ENCODE assay signal across 8 mouse cellular contexts in the genomic region with DNA sequence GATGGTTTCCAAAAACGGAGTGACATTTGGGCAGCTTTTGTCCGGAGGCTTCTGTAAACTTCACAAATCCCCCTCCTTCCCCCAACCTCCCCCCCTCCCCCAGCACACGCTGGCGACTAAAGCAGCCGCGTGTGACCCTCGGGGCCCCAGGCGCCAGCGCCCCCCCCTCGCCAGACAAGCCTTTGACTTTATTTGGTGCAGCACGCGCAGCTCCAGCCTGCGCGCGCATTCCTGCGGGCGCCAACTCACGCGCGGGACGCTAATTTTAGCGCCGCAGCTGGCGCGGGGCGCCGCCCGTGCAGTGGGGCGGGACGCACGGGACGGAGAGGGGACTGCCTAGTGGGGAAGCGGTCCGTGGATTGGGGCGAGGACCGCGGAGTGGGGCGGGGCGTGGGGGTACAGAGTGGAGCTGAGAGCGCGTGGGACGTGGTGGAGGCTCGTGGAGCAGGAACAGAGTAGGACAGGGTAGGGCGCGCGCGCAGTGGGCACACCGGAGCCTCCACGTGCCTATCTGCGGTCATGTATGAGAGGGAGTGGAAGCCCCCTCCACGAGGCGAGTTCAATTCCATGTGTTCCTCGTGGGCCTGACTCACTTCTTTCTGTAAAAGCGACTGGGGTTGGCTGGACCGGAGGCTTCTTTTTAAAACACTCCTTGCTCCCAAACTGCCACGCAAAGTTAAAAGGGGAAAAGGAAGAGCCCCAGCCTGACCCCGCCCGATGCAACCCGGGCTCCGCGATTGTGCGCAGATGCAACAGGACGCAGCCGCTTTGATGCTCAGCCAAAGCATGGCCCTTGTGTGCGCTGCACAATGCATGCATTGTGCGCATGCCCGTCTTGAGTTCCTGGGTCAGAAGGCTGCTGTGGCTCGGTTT. TPM values are rescaled to one million over a fixed set of nuclear protein-coding genes. Genes with fewer than 3 reads are reported as not detected.
A peak's percentile ranks its signal among the peaks of the same experiment; 100 is the strongest.
DNase-seq lines count a peak whose midpoint lies in the region; ATAC-seq and TF ChIP-seq lines count a peak whose summit lies in the region.

No protein-coding gene starts in this region.

- under 1% methylated on average over 67 of the region's 68 CpGs for WGBS in embryonic facial prominence, embryonic 15.5 days
- 2% methylated on average over 62 of the region's 68 CpGs for WGBS in limb, embryonic 14.5 days
- WGBS in midbrain, embryonic 14.5 days, result under 1% methylated on average over 68 of the region's 68 CpGs

- DNase-seq in ovary, adult 18-20 months (ENCODE audit: low spot score), result peak; percentile 66
- no peak for DNase-seq in ovary, postnatal 10 days (ENCODE audit: low spot score)
- peak; percentile 87 for DNase-seq in heart, adult 8-10 months (ENCODE audit: low spot score)
- peak; percentile 80 for DNase-seq in kidney, adult 18-20 months
- peak; percentile 84 for DNase-seq in limb, embryonic 14.5 days (ENCODE audit: low spot score)
- DNase-seq in midbrain, embryonic 14.5 days, result peak; percentile 92
- peak; percentile 64 to 84 for DNase-seq in spleen, postnatal 10 days (ENCODE audit: low spot score in 2 of 2)

- H3K27me3 ChIP-seq in embryonic facial prominence, embryonic 15.5 days, result no peaks in the 10 kb centered on the region
- H3K27me3 ChIP-seq in limb, embryonic 14.5 days (ENCODE audit: control insufficient read depth, insufficient read depth, low read length), result no peaks in the 10 kb centered on the region
- no peaks in the 10 kb centered on the region for H3K27me3 ChIP-seq in midbrain, embryonic 14.5 days (ENCODE audit: control insufficient read depth, insufficient read depth, low read length)

- H3K4me1 ChIP-seq in embryonic facial prominence, embryonic 15.5 days, result peaks cover 62% of the 10 kb centered on the region
- peaks cover 49% of the 10 kb centered on the region for H3K4me1 ChIP-seq in limb, embryonic 14.5 days (ENCODE audit: control insufficient read depth, insufficient read depth, low read length)
- peaks cover 46% of the 10 kb centered on the region for H3K4me1 ChIP-seq in midbrain, embryonic 14.5 days (ENCODE audit: control insufficient read depth, insufficient read depth, low read length)

- peak; percentile 80 for ATAC-seq in embryonic facial prominence, embryonic 15.5 days (ENCODE audit: insufficient number of reproducible peaks, low FRiP score, low TSS enrichment, low read depth)
- peak; percentile 78 for ATAC-seq in limb, embryonic 14.5 days (ENCODE audit: low FRiP score, low read depth)
- peak; percentile 85 for ATAC-seq in midbrain, embryonic 14.5 days (ENCODE audit: low FRiP score, low TSS enrichment)

- TF ChIP-seq POLR2A in limb, embryonic 14.5 days (IDR thresholded peaks at IDR 0.05; ENCODE audit: borderline replicate concordance, extremely low read depth, insufficient read depth, insufficient read length), result 0 out of 2 replicates have a peak, but pooled peaks have one; percentile 15

- H3K9me3 ChIP-seq in embryonic facial prominence, embryonic 15.5 days (replicated peaks), result no peaks in the 10 kb centered on the region
- no peaks in the 10 kb centered on the region for H3K9me3 ChIP-seq in limb, embryonic 14.5 days (ENCODE audit: control insufficient read depth, low read length)
- no peaks in the 10 kb centered on the region for H3K9me3 ChIP-seq in midbrain, embryonic 14.5 days (ENCODE audit: control insufficient read depth, low read length)

- peaks cover 9% of the 10 kb centered on the region; the same call in 1 of the 2 replicates for H3K36me3 ChIP-seq in embryonic facial prominence, embryonic 15.5 days
- H3K36me3 ChIP-seq in limb, embryonic 14.5 days (ENCODE audit: control insufficient read depth, insufficient read depth, low read length), result peaks cover 18% of the 10 kb centered on the region
- H3K36me3 ChIP-seq in midbrain, embryonic 14.5 days (ENCODE audit: control insufficient read depth, insufficient read depth, low read length), result peaks cover 18% of the 10 kb centered on the region

- peak overlapping the region; percentile 96 for H3K27ac ChIP-seq in embryonic facial prominence, embryonic 15.5 days (replicated peaks)
- H3K27ac ChIP-seq in limb, embryonic 14.5 days (replicated peaks; ENCODE audit: low read depth, low read length), result peak overlapping the region; percentile 81
- peak overlapping the region; percentile 81 for H3K27ac ChIP-seq in midbrain, embryonic 14.5 days (replicated peaks; ENCODE audit: low read depth, low read length)

- H3K9ac ChIP-seq in embryonic facial prominence, embryonic 15.5 days, result peak overlapping the region; percentile 47
- peak overlapping the region; percentile 59 for H3K9ac ChIP-seq in limb, embryonic 14.5 days (ENCODE audit: low read depth, low read length, severe bottlenecking)
- H3K9ac ChIP-seq in midbrain, embryonic 14.5 days (replicated peaks; ENCODE audit: low read length), result peak overlapping the region; percentile 67

- peak overlapping the region; percentile 85 for H3K4me2 ChIP-seq in embryonic facial prominence, embryonic 15.5 days (replicated peaks)
- H3K4me2 ChIP-seq in limb, embryonic 14.5 days (replicated peaks; ENCODE audit: low read depth, low read length, severe bottlenecking), result peak overlapping the region; percentile 90
- peak overlapping the region; percentile 99 for H3K4me2 ChIP-seq in midbrain, embryonic 14.5 days (ENCODE audit: low read length)

- H3K4me3 ChIP-seq in embryonic facial prominence, embryonic 15.5 days (replicated peaks), result peak overlapping the region; percentile 49
- peak overlapping the region; percentile 44 for H3K4me3 ChIP-seq in limb, embryonic 14.5 days (replicated peaks; ENCODE audit: low read length)
- peak overlapping the region; percentile 54 for H3K4me3 ChIP-seq in midbrain, embryonic 14.5 days (replicated peaks; ENCODE audit: low read depth, low read length)

RNA-seq across cellular contexts. Expression of a gene that starts 9.6 kb away (rescaled TPM):
- 12.5 and 14.7 TPM in 2 replicates for polyA plus RNA-seq in embryonic facial prominence, embryonic 15.5 days (2015; fragmentation: Nextera tagmentation; extraction: Ambion mirVana)
- 10 to 100 TPM; 41.8 to 60.9 (median 50.3) TPM for total RNA-seq in heart, adult 8-10 months (2022)
- polyA plus RNA-seq in limb, embryonic 14.5 days (2012; rRNA removed), result 44.5 and 58.6 TPM in 2 replicates
- 10.0 and 10.1 TPM in 2 replicates for polyA plus RNA-seq in limb, embryonic 14.5 days (2014; fragmentation: Nextera tagmentation; extraction: Ambion mirVana)
- 7.8 and 9.8 TPM in 2 replicates for polyA plus RNA-seq in midbrain, embryonic 14.5 days (2014; fragmentation: Nextera tagmentation; extraction: Ambion mirVana)
